Mouse (Mus musculus): ENCODE measurements around the gene Whrn.

Gene Whrn

GRCm38 (mm10) chr4:63493351-63494121, 2.3 kb downstream of the Whrn start:
- DNase-seq (ENCODE audit: low read depth) = peak; percentile 62

GRCm38 (mm10) chr4:63491521-63491920, 4.3 kb downstream of the Whrn start:
- no peak for DNase-seq (ENCODE audit: low read depth)

- no peak for DNase-seq (ENCODE audit: low read depth)
These were observed 5.6 kb downstream of the Whrn start for GRCm38 (mm10) chr4:63490146-63490545.

GRCm38 (mm10) chr4:63489676-63490075, 6.1 kb downstream of the Whrn start:
- no peak for DNase-seq (ENCODE audit: low read depth)

- DNase-seq (ENCODE audit: low read depth) = no peak
These were observed 7.9 kb downstream of the Whrn start for GRCm38 (mm10) chr4:63487916-63488315.

GRCm38 (mm10) chr4:63487256-63487655, 8.5 kb downstream of the Whrn start:
- DNase-seq (ENCODE audit: low read depth) = peak; percentile 15

GRCm38 (mm10) chr4:63486523-63486922, 9.3 kb downstream of the Whrn start:
- no peak for DNase-seq (ENCODE audit: low read depth)

GRCm38 (mm10) chr4:63483741-63484140, 12.1 kb downstream of the Whrn start:
- DNase-seq (ENCODE audit: low read depth) = no peak

GRCm38 (mm10) chr4:63480845-63481167, 15.0 kb downstream of the Whrn start:
- DNase-seq (ENCODE audit: low read depth) = no peak

GRCm38 (mm10) chr4:63480098-63480844, 15.5 kb downstream of the Whrn start:
- DNase-seq (ENCODE audit: low read depth) = peak; percentile 82

- no peak for DNase-seq (ENCODE audit: low read depth)
These were observed 17.8 kb downstream of the Whrn start for GRCm38 (mm10) chr4:63478036-63478435.

GRCm38 (mm10) chr4:63476891-63477290, 18.9 kb downstream of the Whrn start:
- no peak for DNase-seq (ENCODE audit: low read depth)

GRCm38 (mm10) chr4:63475208-63475607, 20.6 kb downstream of the Whrn start:
- no peak for DNase-seq (ENCODE audit: low read depth)

- DNase-seq (ENCODE audit: low read depth) = no peak
These were observed 21.4 kb downstream of the Whrn start for GRCm38 (mm10) chr4:63474439-63474838.

- DNase-seq (ENCODE audit: low read depth) = no peak
These were observed 28.5 kb downstream of the Whrn start for GRCm38 (mm10) chr4:63467338-63467737.

- DNase-seq (ENCODE audit: low read depth) = no peak
These were observed 29.6 kb downstream of the Whrn start for GRCm38 (mm10) chr4:63466192-63466591.

- no peak for DNase-seq (ENCODE audit: low read depth)
These were observed 34.8 kb downstream of the Whrn start for GRCm38 (mm10) chr4:63460876-63461525.

GRCm38 (mm10) chr4:63459141-63459789, 36.5 kb downstream of the Whrn start:
- no peak for DNase-seq (ENCODE audit: low read depth)

GRCm38 (mm10) chr4:63456547-63456946, 39.2 kb downstream of the Whrn start:
- DNase-seq (ENCODE audit: low read depth) = no peak

GRCm38 (mm10) chr4:63453939-63454513, 41.8 kb downstream of the Whrn start:
- DNase-seq (ENCODE audit: low read depth) = no peak

GRCm38 (mm10) chr4:63452555-63452954, 43.2 kb downstream of the Whrn start:
- DNase-seq (ENCODE audit: low read depth) = peak; percentile 84

GRCm38 (mm10) chr4:63450551-63450950, 45.2 kb downstream of the Whrn start:
- DNase-seq (ENCODE audit: low read depth) = no peak
